Comparison of ENCODE assay signal across 10 mouse cellular contexts in the genomic region with DNA sequence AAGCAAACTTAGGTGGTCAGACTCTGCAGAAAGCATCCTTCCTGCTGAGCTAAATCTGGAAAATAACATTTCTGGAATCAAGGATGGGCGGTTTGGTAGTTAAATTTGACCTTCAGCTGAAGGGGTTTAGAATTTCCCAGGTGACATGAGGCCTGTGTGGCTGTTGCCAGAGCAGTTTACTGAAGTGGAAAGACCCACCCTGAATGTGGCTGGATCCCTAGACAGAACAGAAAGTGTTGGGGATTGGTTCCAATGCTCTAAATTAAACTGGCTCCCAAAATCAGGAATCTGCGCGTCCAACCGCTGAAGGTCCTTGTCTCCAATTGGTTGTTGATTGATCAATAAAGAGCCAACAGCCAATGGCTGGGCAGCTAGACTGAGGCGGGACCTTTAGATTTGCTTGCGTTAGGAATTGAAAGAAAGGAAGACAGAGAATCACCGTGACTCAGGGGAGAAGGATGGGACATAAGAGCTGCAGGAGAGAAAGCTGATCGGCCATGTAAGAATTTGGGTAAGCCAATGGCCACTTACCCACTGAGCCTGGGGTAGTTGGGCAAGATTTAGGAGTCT. TPM values are rescaled to one million over a fixed set of nuclear protein-coding genes. Genes with fewer than 3 reads are reported as not detected.
DNase-seq lines count a peak whose midpoint lies in the region; ATAC-seq and TF ChIP-seq lines count a peak whose summit lies in the region.
"Had no signal": no experiment of that assay in that cellular context is flagged by ENCODE, and none has a peak within 500 bp of the region (broad histone marks: within the 10 kb centered on the region; RNA-seq: fewer than 3 reads in every experiment).

No protein-coding gene starts in this region.

- no peaks in the 10 kb centered on the region for H3K36me3 ChIP-seq in heart, embryonic 13.5 days
- H3K36me3 ChIP-seq in ES-E14 (ENCODE audit: control insufficient read depth, insufficient read depth, low read length, poor library complexity, severe bottlenecking): no peaks in the 10 kb centered on the region
- H3K36me3 ChIP-seq in forebrain, embryonic 11.5 days (ENCODE audit: control insufficient read depth, insufficient read depth, low read length): no peaks in the 10 kb centered on the region
- no peaks in the 10 kb centered on the region for H3K36me3 ChIP-seq in liver, postnatal 0 days (replicated peaks; ENCODE audit: insufficient read depth, low read length)

- TF ChIP-seq CTCF in liver, postnatal 0 days (IDR thresholded peaks at IDR 0.05; ENCODE audit: low read depth): no peak

- no peak for ATAC-seq in heart, embryonic 13.5 days (ENCODE audit: extremely low read depth, insufficient number of reproducible peaks, low FRiP score, low TSS enrichment)
- no peak; the same call in 1 of the 2 replicates for ATAC-seq in forebrain, embryonic 11.5 days (replicated peaks; ENCODE audit: low FRiP score)
- ATAC-seq in liver, postnatal 0 days: peak; percentile 40

- 53% methylated on average over 8 of the region's 8 CpGs for WGBS in heart, embryonic 13.5 days
- 49% methylated on average over 8 of the region's 8 CpGs for WGBS in forebrain, embryonic 11.5 days
- 53% methylated on average over 8 of the region's 8 CpGs for WGBS in liver, postnatal 0 days (ENCODE audit: insufficient replicate concordance)

- DNase-seq in heart, postnatal 10 days: no peak
- peak; percentile 65 for DNase-seq in ES-E14 (ENCODE audit: low read depth, low spot score)
- DNase-seq in forebrain, embryonic 11.5 days (ENCODE audit: low spot score): no peak
- DNase-seq in liver, postnatal 0 days: no peak
- DNase-seq in left cerebral cortex, postnatal 4 days: no peak
- no peak for DNase-seq in T-cell, adult 2 months (ENCODE audit: low spot score)
- DNase-seq in spleen, postnatal 10 days (ENCODE audit: low spot score in 2 of 2): no peak
- DNase-seq: thymus, postnatal 14 days had no signal

- in situ Hi-C loops in ES-E14 (cut with MboI; ENCODE audit: low sequenced_read_pairs in 2 of 2, unreplicated experiment in 2 of 2): no loop called here

- peak overlapping the region; percentile 12 for H3K4me3 ChIP-seq in heart, embryonic 13.5 days
- H3K4me3 ChIP-seq in ES-E14 (ENCODE audit: insufficient read depth in 1 of 2, low read depth in 1 of 2, low read length in 2 of 2, poor library complexity in 1 of 2, severe bottlenecking in 1 of 2): peak overlapping the region; percentile 61 to 62
- no peak overlapping the region for H3K4me3 ChIP-seq in forebrain, embryonic 11.5 days (ENCODE audit: low read depth, low read length)
- no peak overlapping the region for H3K4me3 ChIP-seq in liver, postnatal 0 days (ENCODE audit: low read depth, low read length)
- H3K4me3 ChIP-seq: myocyte had no signal

- no peaks in the 10 kb centered on the region for H3K27me3 ChIP-seq in heart, embryonic 13.5 days (replicated peaks)
- no peaks in the 10 kb centered on the region for H3K27me3 ChIP-seq in forebrain, embryonic 11.5 days (ENCODE audit: control insufficient read depth, insufficient read depth, low read length)
- no peaks in the 10 kb centered on the region for H3K27me3 ChIP-seq in liver, postnatal 0 days (ENCODE audit: insufficient read depth, low read length)

- intact Hi-C loops in heart, postnatal 10 days (cut with DNase I): no loop called here
- intact Hi-C loops in left cerebral cortex, postnatal 4 days (cut with DNase I): no loop called here

- no peak overlapping the region for H3K27ac ChIP-seq in heart, embryonic 13.5 days (replicated peaks)
- no peak overlapping the region for H3K27ac ChIP-seq in ES-E14 (ENCODE audit: insufficient read depth, low read depth, low read length, poor library complexity, severe bottlenecking)
- no peak overlapping the region for H3K27ac ChIP-seq in forebrain, embryonic 11.5 days (ENCODE audit: low read depth, low read length)
- no peak overlapping the region for H3K27ac ChIP-seq in liver, postnatal 0 days (ENCODE audit: low read depth)

- H3K9ac ChIP-seq in heart, embryonic 13.5 days: no peak overlapping the region
- peak overlapping the region; percentile 75; the same call in 1 of the 2 replicates for H3K9ac ChIP-seq in ES-E14 (ENCODE audit: insufficient read depth, low read depth, low read length, poor library complexity, severe bottlenecking)
- H3K9ac ChIP-seq in forebrain, embryonic 11.5 days (ENCODE audit: low read length): no peak overlapping the region
- H3K9ac ChIP-seq in liver, postnatal 0 days (replicated peaks): no peak overlapping the region

- TF ChIP-seq EP300 in liver, postnatal 0 days (IDR thresholded peaks at IDR 0.05; ENCODE audit: low read depth): no peak

- H3K4me2 ChIP-seq in heart, embryonic 13.5 days: peak overlapping the region; percentile 4; the same call in 1 of the 2 replicates
- peak overlapping the region; percentile 18; the same call in 1 of the 2 replicates for H3K4me2 ChIP-seq in forebrain, embryonic 11.5 days (ENCODE audit: low read depth, low read length, severe bottlenecking)
- no peak overlapping the region for H3K4me2 ChIP-seq in liver, postnatal 0 days (ENCODE audit: low read depth, low read length)

- no peaks in the 10 kb centered on the region for H3K9me3 ChIP-seq in heart, embryonic 13.5 days
- no peaks in the 10 kb centered on the region for H3K9me3 ChIP-seq in ES-E14 (ENCODE audit: control insufficient read depth, insufficient read depth, low read depth, low read length)
- no peaks in the 10 kb centered on the region for H3K9me3 ChIP-seq in forebrain, embryonic 11.5 days (ENCODE audit: control insufficient read depth, low read length)
- no peaks in the 10 kb centered on the region for H3K9me3 ChIP-seq in liver, postnatal 0 days (ENCODE audit: low read length)

- H3K4me1 ChIP-seq in heart, embryonic 13.5 days: no peaks in the 10 kb centered on the region
- H3K4me1 ChIP-seq in ES-E14 (ENCODE audit: control insufficient read depth in 2 of 2, insufficient read depth in 2 of 2, low read length in 2 of 2, poor library complexity in 1 of 2): 0 out of 4 replicates have a peak, but pooled peaks cover 0 to 3% of the 10 kb centered on the region in 2 experiments
- no peaks in the 10 kb centered on the region for H3K4me1 ChIP-seq in forebrain, embryonic 11.5 days (replicated peaks; ENCODE audit: control insufficient read depth, insufficient read depth, low read length)
- no peaks in the 10 kb centered on the region for H3K4me1 ChIP-seq in liver, postnatal 0 days (ENCODE audit: insufficient read depth)

TF ChIP-seq in ES-E14, 5 proteins besides CTCF, POLR2A, EP300 and RAD21:
- TF ChIP-seq HCFC1 (IDR thresholded peaks at IDR 0.05; ENCODE audit: borderline replicate concordance, insufficient read depth, low read length) (no peak), MAFK (IDR thresholded peaks at IDR 0.05; ENCODE audit: insufficient read depth, low read depth, low read length) (no peak), ZC3H11A (IDR thresholded peaks at IDR 0.05; ENCODE audit: borderline replicate concordance, low read depth, low read length) (no peak), ZNF384 (IDR thresholded peaks at IDR 0.05; ENCODE audit: low read depth, low read length) (no peak), CHD2 (IDR thresholded peaks at IDR 0.05; ENCODE audit: low read depth, low read length) (no peak)

RNA-seq across cellular contexts. Expression of gene Pigk, which starts 11.5 kb away (rescaled TPM):
- 37.1 and 37.6 TPM in 2 replicates for polyA plus RNA-seq in heart, embryonic 13.5 days (2015; fragmentation: Nextera tagmentation; extraction: Ambion mirVana)
- 10 to 100 TPM; 30.9 to 31.7 TPM for total RNA-seq in heart, postnatal 10 days (2021)
- total RNA-seq in ES-E14 (2012; rRNA removed): 43.4 and 44.6 TPM in 2 replicates
- polyA plus RNA-seq in forebrain, embryonic 11.5 days (2014; fragmentation: Nextera tagmentation; extraction: Ambion mirVana): 31.0 and 36.3 TPM in 2 replicates
- 22.2 and 23.8 TPM in 2 replicates for polyA plus RNA-seq in liver, postnatal 0 days (2015; fragmentation: Nextera tagmentation; extraction: Ambion mirVana)
- total RNA-seq in left cerebral cortex, postnatal 4 days (2021): 10 to 100 TPM; 34.1 to 43.3 TPM

RNA-seq across cellular contexts. Expression of gene Ak5, which starts 34.2 kb away (rescaled TPM):
- polyA plus RNA-seq in heart, embryonic 13.5 days (2015; fragmentation: Nextera tagmentation; extraction: Ambion mirVana): 1.3 TPM in 2 replicates
- total RNA-seq in heart, postnatal 10 days (2021): under 1 TPM in 1 of 2 experiments, not detected in 1; 0.60 TPM
- total RNA-seq in ES-E14 (2012; rRNA removed): 0.42 and 0.76 TPM in 2 replicates
- polyA plus RNA-seq in forebrain, embryonic 11.5 days (2014; fragmentation: Nextera tagmentation; extraction: Ambion mirVana): 0.87 and 0.92 TPM in 2 replicates
- polyA plus RNA-seq in liver, postnatal 0 days (2015; fragmentation: Nextera tagmentation; extraction: Ambion mirVana): 0.11 and 0.13 TPM in 2 replicates
- 10 to 100 TPM; 37.3 to 47.7 TPM for total RNA-seq in left cerebral cortex, postnatal 4 days (2021)

Comparison
In these comparisons a context has a peak if more than half of its experiments do, and no peak if none do; other contexts are left out.
1. H3K4me3 ChIP-seq: peak in heart, embryonic 13.5 days (single experiment) and ES-E14 (2 of 2); none in forebrain, embryonic 11.5 days (single experiment) and liver, postnatal 0 days (single experiment).
2. RNA of gene Ak5, which starts 34.2 kb away (total RNA-seq): 37.3 to 47.7 TPM in left cerebral cortex, postnatal 4 days; 0.42 to 0.76 TPM in ES-E14 and 0.60 TPM in heart, postnatal 10 days; every median in the first group is over 10 times any median in the second.